ENCODE assay signal across 16 mouse cellular contexts in the genomic region with DNA sequence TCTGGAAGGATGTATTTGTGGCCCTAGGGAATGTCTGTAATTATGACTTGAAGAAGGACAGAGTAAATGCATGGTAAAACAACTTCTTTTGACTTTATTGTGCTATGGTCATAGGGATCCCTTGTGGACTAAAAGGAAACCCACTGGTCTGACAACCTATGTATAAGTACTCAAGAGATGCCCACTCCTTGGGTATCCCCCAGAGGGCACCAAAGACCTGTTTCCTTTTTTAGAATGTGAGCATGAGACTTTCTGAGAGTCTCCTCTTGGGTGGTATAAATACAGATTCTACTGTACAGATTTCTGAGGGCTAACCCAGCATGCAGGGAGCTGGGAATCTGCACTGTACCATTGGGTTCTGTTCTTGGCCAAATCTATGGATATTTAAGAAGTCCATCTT. TPM values are rescaled to one million over a fixed set of nuclear protein-coding genes. Genes with fewer than 3 reads are reported as not detected.
DNase-seq lines count a peak whose midpoint lies in the region; TF ChIP-seq lines count a peak whose summit lies in the region.
"Had no signal": no experiment of that assay in that cellular context is flagged by ENCODE, and none has a peak within 500 bp of the region (broad histone marks: within the 10 kb centered on the region; RNA-seq: fewer than 3 reads in every experiment).

No protein-coding gene starts in this region.

- no peak overlapping the region for H3K27ac ChIP-seq in heart, adult 2 months
- no peak overlapping the region for H3K27ac ChIP-seq in left cerebral cortex, adult 2 months
- H3K27ac ChIP-seq: embryonic facial prominence, embryonic 10.5 days; hindbrain, embryonic 10.5 days; liver, embryonic 13.5 days had no signal

- TF ChIP-seq EP300 in heart, adult 2 months (IDR thresholded peaks at IDR 0.05; ENCODE audit: insufficient read depth, low read depth, low read length) = no peak

- H3K4me3 ChIP-seq in heart, adult 2 months = no peak overlapping the region
- H3K4me3 ChIP-seq in left cerebral cortex, adult 2 months = no peak overlapping the region
- H3K4me3 ChIP-seq: embryonic facial prominence, embryonic 10.5 days; hindbrain, embryonic 10.5 days; liver, embryonic 13.5 days had no signal

- TF ChIP-seq CTCF in heart, adult 2 months (IDR thresholded peaks at IDR 0.05) = peak; percentile 61
- peak; percentile 32 for TF ChIP-seq CTCF in left cerebral cortex, adult 2 months (IDR thresholded peaks at IDR 0.05)

- peaks cover 6% of the 10 kb centered on the region for H3K36me3 ChIP-seq in heart, adult 2 months (ENCODE audit: control insufficient read depth, insufficient read depth, low read length)
- no peaks in the 10 kb centered on the region for H3K36me3 ChIP-seq in splenic B cell, adult 2 months (ENCODE audit: control insufficient read depth, insufficient read depth, low read length, poor library complexity, severe bottlenecking)
- H3K36me3 ChIP-seq: embryonic facial prominence, embryonic 10.5 days; hindbrain, embryonic 10.5 days had no signal

- H3K27me3 ChIP-seq in heart, adult 2 months (ENCODE audit: control insufficient read depth, insufficient read depth, low read length) = no peaks in the 10 kb centered on the region
- 0 out of 2 replicates have a peak, but pooled peaks cover 2% of the 10 kb centered on the region for H3K27me3 ChIP-seq in splenic B cell, adult 2 months (ENCODE audit: control insufficient read depth, insufficient read depth, low read length, poor library complexity, severe bottlenecking)
- H3K27me3 ChIP-seq: liver, embryonic 13.5 days had no signal

- H3K79me2 ChIP-seq in heart, adult 2 months (replicated peaks; ENCODE audit: control insufficient read depth, insufficient read depth, low read length) = 0 out of 2 replicates have a peak, but pooled peaks cover 2% of the 10 kb centered on the region

- intact Hi-C loops in heart, adult 2 months (cut with DNase I) = loop anchor here (5.0 kb wide), 1 partner anchor 37 kb away; no protein-coding TSS in a partner anchor
- intact Hi-C loops in left cerebral cortex, adult 2 months (cut with DNase I) = loop anchor here (2.0 kb wide), 1 partner anchor 38 kb away; no protein-coding TSS in a partner anchor
- intact Hi-C loops in left cerebral cortex, postnatal 4 days (cut with DNase I) = no loop called here

- no peak for DNase-seq in heart, adult 2 months
- DNase-seq in heart, adult 8-10 months (ENCODE audit: low spot score) = no peak
- no peak for DNase-seq in left cerebral cortex, adult 2 months (ENCODE audit: extremely low spot score in 1 of 2, low spot score in 2 of 2)
- DNase-seq in left cerebral cortex, postnatal 4 days = no peak
- DNase-seq in NIH3T3 (ENCODE audit: low read depth) = peak; percentile 39
- DNase-seq in splenic B cell, adult 2 months (ENCODE audit: low read depth, low spot score) = peak; percentile 6
- DNase-seq in spleen, adult 12 weeks (ENCODE audit: low spot score) = no peak
- DNase-seq: cerebellum, adult 9-10 months; kidney, adult 18-20 months; layer of hippocampus, adult 9-11 months; liver, embryonic 13.5 days; lung, postnatal 4 days; midbrain, embryonic 14.5 days; thymus, postnatal 4 days had no signal

- TF ChIP-seq POLR2A in heart, adult 2 months (IDR thresholded peaks at IDR 0.05; ENCODE audit: insufficient read depth, low read depth, low read length) = no peak

- H3K9ac ChIP-seq in heart, adult 2 months (ENCODE audit: low read depth, low read length) = no peak overlapping the region
- H3K9ac ChIP-seq: liver, embryonic 13.5 days had no signal

- H3K4me1 ChIP-seq in heart, adult 2 months (ENCODE audit: control insufficient read depth, insufficient read depth, low read length) = no peaks in the 10 kb centered on the region
- H3K4me1 ChIP-seq: embryonic facial prominence, embryonic 10.5 days; hindbrain, embryonic 10.5 days; liver, embryonic 13.5 days had no signal

RNA-seq across cellular contexts. Expression of a gene that starts 48.1 kb away (rescaled TPM):
- total RNA-seq in heart, adult 2 months (2021) = 1,000 to 10,000 TPM; 1,629 to 1,897 TPM
- polyA plus RNA-seq in heart, adult 2 months (2012; rRNA removed) = 1,061 and 1,297 TPM in 2 replicates
- total RNA-seq in heart, adult 8-10 months (2022) = 1,000 to 10,000 TPM; 1,836 to 2,320 (median 2,004) TPM
- total RNA-seq in left cerebral cortex, adult 2 months (2021) = 100 to 1,000 TPM; 224 to 246 TPM
- total RNA-seq in left cerebral cortex, postnatal 4 days (2021) = 100 to 1,000 TPM; 202 to 223 TPM

Comparison
In these comparisons a context has a peak if more than half of its experiments do, and no peak if none do; other contexts are left out.
1. DNase-seq: peak in NIH3T3 (single experiment) and splenic B cell, adult 2 months (single experiment); none in heart, adult 2 months (0 of 2), heart, adult 8-10 months (single experiment), left cerebral cortex, adult 2 months (0 of 2), left cerebral cortex, postnatal 4 days (single experiment) and spleen, adult 12 weeks (single experiment).
2. RNA of a gene that starts 48.1 kb away (total RNA-seq): 1,836 to 2,320 TPM in heart, adult 8-10 months and 1,629 to 1,897 TPM in heart, adult 2 months; 224 to 246 TPM in left cerebral cortex, adult 2 months and 202 to 223 TPM in left cerebral cortex, postnatal 4 days; every median in the first group is over 4 times any median in the second.